Mouse (Mus musculus) forebrain, embryonic 10.5 days (tissue): Measurements from ENCODE around the gene Agap1. TPM values are rescaled to one million over a fixed set of nuclear protein-coding genes. Genes with fewer than 3 reads are reported as not detected.
A peak's percentile ranks its signal among the peaks of the same experiment; 100 is the strongest.
"Not testable (repeated sequence)": the region's sequence is repeated elsewhere in the genome, so short reads cannot be mapped to it uniquely, and the experiment has no call there.

Experiments used
- DNase-seq: peaks from one replicate; pipeline ENCODE4 v3.0.0-alpha.2; 2017; ENCODE audit warnings: low spot score; ENCODE audit errors: extremely low spot score
- H3K27ac ChIP-seq: fragments of 300-500 bp; sonication (generic); 2 replicates; pipeline ENCODE4 v1.5.1; 2016; ENCODE audit warnings: mild to moderate bottlenecking
- H3K27me3 ChIP-seq: fragments of 300-500 bp; sonication (generic); 2 replicates; pipeline ENCODE4 v1.6.1; 2016; ENCODE audit warnings: mild to moderate bottlenecking; ENCODE audit not compliant: poor library complexity, severe bottlenecking
- H3K36me3 ChIP-seq: fragments of 300-500 bp; sonication (generic); replicated peaks from 2 replicates; pipeline ENCODE4 v1.6.1; 2016; ENCODE audit warnings: mild to moderate bottlenecking, moderate library complexity
- H3K4me1 ChIP-seq: fragments of 300-500 bp; sonication (generic); 2 replicates; pipeline ENCODE4 v1.6.1; 2016
- H3K4me3 ChIP-seq: fragments of 300-500 bp; sonication (generic); 2 replicates; pipeline ENCODE4 v1.5.1; 2016; ENCODE audit warnings: mild to moderate bottlenecking, moderate library complexity
- H3K9me3 ChIP-seq: fragments of 300-500 bp; sonication (generic); 2 replicates; pipeline ENCODE4 v1.6.1; 2016; ENCODE audit warnings: mild to moderate bottlenecking, moderate library complexity
- WGBS: fragments of 180-500 bp; shearing (Covaris S2); methylation state at CpG from one replicate; pipeline ENCODE4 v1.1.7; 2016; 5-methylcytosine and 5-hydroxymethylcytosine counted together
- polyA plus RNA-seq: library from polyadenylated mRNA; unstranded; fragments of >200 nt; fragmentation: Nextera tagmentation; extraction: Ambion mirVana; gene quantifications from 2 replicates; pipeline ENCODE4 v1.2.1, GENCODE M21; 2016

Gene Agap1
- polyA plus RNA-seq, 1 experiment from 2014 or later = 14.3 TPM

- 0 out of 2 replicates have a peak, but pooled peaks cover 2% of the 10 kb centered on the region for H3K36me3 ChIP-seq
- no peaks in the 10 kb centered on the region for H3K9me3 ChIP-seq
- peaks cover 70% of the 10 kb centered on the region for H3K4me1 ChIP-seq
- no peaks in the 10 kb centered on the region for H3K27me3 ChIP-seq
- H3K27ac ChIP-seq = no peak overlapping the region
- 87% methylated on average over 17 of the region's 17 CpGs for WGBS
- DNase-seq = no peak
- no peak overlapping the region for H3K4me3 ChIP-seq
Observed at GRCm38 (mm10) chr1:89489111-89489971, 34.7 kb downstream of the Agap1 start.

- Histone ChIP-seq H3K36me3 (0 out of 2 replicates have a peak, but pooled peaks cover 2% of the 10 kb centered on the region), H3K4me3 (no peak overlapping the region), H3K27ac (no peak overlapping the region), H3K4me1 (peaks cover 70% of the 10 kb centered on the region), H3K9me3 (no peaks in the 10 kb centered on the region), H3K27me3 (no peaks in the 10 kb centered on the region)
- no peak for DNase-seq
- WGBS = 94% methylated on average over 5 of the region's 5 CpGs
Observed at GRCm38 (mm10) chr1:89493177-89493576, 38.6 kb downstream of the Agap1 start.

- no peak for DNase-seq
- H3K27ac ChIP-seq = no peak overlapping the region
- H3K36me3 ChIP-seq = 0 out of 2 replicates have a peak, but pooled peaks cover 2% of the 10 kb centered on the region
- peaks cover 70% of the 10 kb centered on the region for H3K4me1 ChIP-seq
- H3K9me3 ChIP-seq = no peaks in the 10 kb centered on the region
- 87% methylated on average over 1 of the region's 1 CpGs for WGBS
- H3K27me3 ChIP-seq = no peaks in the 10 kb centered on the region
- no peak overlapping the region for H3K4me3 ChIP-seq
Observed at GRCm38 (mm10) chr1:89494816-89495215, 40.2 kb downstream of the Agap1 start.

- Histone ChIP-seq H3K36me3 (0 out of 2 replicates have a peak, but pooled peaks cover 2% of the 10 kb centered on the region), H3K27ac (no peak overlapping the region), H3K4me3 (no peak overlapping the region), H3K9me3 (no peaks in the 10 kb centered on the region), H3K27me3 (no peaks in the 10 kb centered on the region), H3K4me1 (peaks cover 73% of the 10 kb centered on the region)
- 85% methylated on average over 7 of the region's 7 CpGs for WGBS
- no peak for DNase-seq
Observed at GRCm38 (mm10) chr1:89496204-89496603, 41.6 kb downstream of the Agap1 start.

- H3K9me3 ChIP-seq = no peaks in the 10 kb centered on the region; the same call in 1 of the 2 replicates
- no peak for DNase-seq
- peaks cover 56% of the 10 kb centered on the region for H3K4me1 ChIP-seq
- H3K4me3 ChIP-seq = no peak overlapping the region
- 82% methylated on average over 2 of the region's 2 CpGs for WGBS
- no peaks in the 10 kb centered on the region for H3K36me3 ChIP-seq
- no peaks in the 10 kb centered on the region for H3K27me3 ChIP-seq
- H3K27ac ChIP-seq = no peak overlapping the region
Observed at GRCm38 (mm10) chr1:89500925-89501324, 46.3 kb downstream of the Agap1 start.

- H3K9me3 ChIP-seq = no peaks in the 10 kb centered on the region; the same call in 1 of the 2 replicates
- no peaks in the 10 kb centered on the region for H3K36me3 ChIP-seq
- 88% methylated on average over 4 of the region's 4 CpGs for WGBS
- no peaks in the 10 kb centered on the region for H3K27me3 ChIP-seq
- H3K4me3 ChIP-seq = no peak overlapping the region
- H3K4me1 ChIP-seq = peaks cover 52% of the 10 kb centered on the region
- DNase-seq = no peak
- no peak overlapping the region for H3K27ac ChIP-seq
Observed at GRCm38 (mm10) chr1:89501346-89501745, 46.7 kb downstream of the Agap1 start.

GRCm38 (mm10) chr1:89501891-89502290 is 47.3 kb downstream of the Agap1 start:
- H3K4me3 ChIP-seq, H3K9me3 ChIP-seq, H3K27ac ChIP-seq, H3K27me3 ChIP-seq, H3K36me3 ChIP-seq, DNase-seq: not testable (repeated sequence)
- H3K4me1 ChIP-seq = peaks cover 46% of the 10 kb centered on the region

- H3K27me3 ChIP-seq = peaks cover 41% of the 10 kb centered on the region
Observed at GRCm38 (mm10) chr1:89509196-89509595, 54.6 kb downstream of the Agap1 start.

GRCm38 (mm10) chr1:89509763-89510340 is 55.2 kb downstream of the Agap1 start:
- 21% methylated on average over 8 of the region's 8 CpGs for WGBS
- H3K4me1 ChIP-seq = peaks cover 67% of the 10 kb centered on the region
- H3K27me3 ChIP-seq = peaks cover 48% of the 10 kb centered on the region
- peak overlapping the region; percentile 8; the same call in 1 of the 2 replicates for H3K27ac ChIP-seq
- peaks cover 6% of the 10 kb centered on the region for H3K36me3 ChIP-seq
- DNase-seq = no peak
- H3K4me3 ChIP-seq = no peak overlapping the region
- H3K9me3 ChIP-seq = no peaks in the 10 kb centered on the region

More at GRCm38 (mm10) chr1:89509196-89509595, 54.6 kb downstream of the Agap1 start:
- Histone ChIP-seq H3K4me3 (no peak overlapping the region), H3K36me3 (peaks cover 3% of the 10 kb centered on the region), H3K4me1 (peaks cover 63% of the 10 kb centered on the region), H3K27ac (no peak overlapping the region), H3K9me3 (no peaks in the 10 kb centered on the region; the same call in 1 of the 2 replicates)
- WGBS = 61% methylated on average over 2 of the region's 2 CpGs
- DNase-seq = no peak

GRCm38 (mm10) chr1:89510731-89511130 is 56.1 kb downstream of the Agap1 start:
- Histone ChIP-seq H3K9me3 (no peaks in the 10 kb centered on the region), H3K27me3 (peaks cover 57% of the 10 kb centered on the region), H3K4me1 (peaks cover 76% of the 10 kb centered on the region), H3K36me3 (peaks cover 6% of the 10 kb centered on the region), H3K27ac (no peak overlapping the region), H3K4me3 (no peak overlapping the region)
- 36% methylated on average over 8 of the region's 8 CpGs for WGBS
- DNase-seq = no peak

- no peak overlapping the region for H3K27ac ChIP-seq
- peaks cover 6% of the 10 kb centered on the region for H3K36me3 ChIP-seq
- no peaks in the 10 kb centered on the region for H3K9me3 ChIP-seq
- H3K4me1 ChIP-seq = peaks cover 95% of the 10 kb centered on the region
- DNase-seq = no peak
- peaks cover 72% of the 10 kb centered on the region for H3K27me3 ChIP-seq
- 78% methylated on average over 8 of the region's 8 CpGs for WGBS
- no peak overlapping the region for H3K4me3 ChIP-seq
Observed at GRCm38 (mm10) chr1:89513616-89514283, 59.1 kb downstream of the Agap1 start.

- Histone ChIP-seq H3K27me3 (peaks cover 77% of the 10 kb centered on the region), H3K36me3 (peaks cover 6% of the 10 kb centered on the region), H3K4me1 (peaks cover 96% of the 10 kb centered on the region), H3K27ac (no peak overlapping the region), H3K4me3 (no peak overlapping the region), H3K9me3 (no peaks in the 10 kb centered on the region)
- DNase-seq = no peak
- WGBS = 70% methylated on average over 11 of the region's 11 CpGs
Observed at GRCm38 (mm10) chr1:89515808-89516560, 61.4 kb downstream of the Agap1 start.
